Mouse (Mus musculus) cerebellum, postnatal 25 days (tissue): ENCODE measurements around the gene Defb28.

Experiments used
- DNase-seq, 2 experiments: peaks; one replicate each; pipeline ENCODE4 v3.0.0; 2021; ENCODE audit warnings: mixed read lengths in 2 of 2

The Defb28 gene

DNA sequence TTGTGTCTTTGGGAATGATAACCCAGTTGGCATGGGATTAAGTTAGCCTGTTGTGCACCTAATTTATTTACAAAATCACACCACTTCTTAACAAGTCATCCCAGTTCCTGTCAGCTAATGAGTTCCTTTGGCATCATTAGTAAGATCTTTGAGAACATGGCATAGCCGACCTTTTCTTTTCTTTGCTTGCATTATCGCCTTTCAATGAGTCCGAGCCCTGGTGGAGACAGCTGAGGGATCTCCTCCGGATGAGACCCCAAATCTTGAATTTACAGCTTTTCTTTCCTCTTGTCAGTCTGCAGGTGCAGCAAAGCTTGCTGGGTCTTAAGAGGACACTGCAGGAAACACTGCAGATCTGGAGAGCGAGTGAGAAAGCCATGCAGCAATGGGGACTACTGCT lies 51.0 kb downstream of the Defb28 start, which contains the start of gene Gm17416:
TSS of gene Gm17416 (plus strand) at position 301 of the 400 bp plus-strand sequence.
- no peak for DNase-seq

DNA sequence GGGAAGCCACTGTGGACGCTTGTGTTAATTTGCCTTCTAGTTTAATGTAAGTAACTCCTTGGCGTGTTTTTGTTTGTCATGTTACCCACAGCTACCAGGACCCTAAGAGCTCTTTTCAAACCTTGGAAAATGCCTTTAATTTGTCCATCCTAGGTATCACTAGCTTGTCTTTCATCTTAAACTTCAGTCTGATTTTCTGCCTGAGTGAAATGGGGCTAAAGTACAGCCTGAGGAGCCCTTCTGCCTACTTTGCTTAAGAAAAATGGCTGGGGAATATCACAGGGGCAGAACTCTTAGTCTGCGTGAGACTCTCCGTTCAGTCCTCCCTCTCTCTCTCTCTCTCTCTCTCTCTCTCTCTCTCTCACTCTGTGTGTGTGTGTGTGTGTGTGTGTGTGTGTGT lies 51.8 kb downstream of the Defb28 start:
- DNase-seq = no peak

GRCm38 (mm10) chr2:152570313-152570712 lies 52.3 kb downstream of the Defb28 start:
- no peak for DNase-seq
